Mouse (Mus musculus) cerebellum, adult (tissue): ENCODE data around the gene Mvd.

Experiments used
- ATAC-seq: cut with Nextera tagmentation; 2 replicates; pipeline ENCODE4 v1.9.2; 2017; ENCODE audit warnings: mild to moderate bottlenecking, moderate library complexity, mixed read lengths; ENCODE audit not compliant: insufficient number of reproducible peaks, low FRiP score, low TSS enrichment

The Mvd gene

DNA sequence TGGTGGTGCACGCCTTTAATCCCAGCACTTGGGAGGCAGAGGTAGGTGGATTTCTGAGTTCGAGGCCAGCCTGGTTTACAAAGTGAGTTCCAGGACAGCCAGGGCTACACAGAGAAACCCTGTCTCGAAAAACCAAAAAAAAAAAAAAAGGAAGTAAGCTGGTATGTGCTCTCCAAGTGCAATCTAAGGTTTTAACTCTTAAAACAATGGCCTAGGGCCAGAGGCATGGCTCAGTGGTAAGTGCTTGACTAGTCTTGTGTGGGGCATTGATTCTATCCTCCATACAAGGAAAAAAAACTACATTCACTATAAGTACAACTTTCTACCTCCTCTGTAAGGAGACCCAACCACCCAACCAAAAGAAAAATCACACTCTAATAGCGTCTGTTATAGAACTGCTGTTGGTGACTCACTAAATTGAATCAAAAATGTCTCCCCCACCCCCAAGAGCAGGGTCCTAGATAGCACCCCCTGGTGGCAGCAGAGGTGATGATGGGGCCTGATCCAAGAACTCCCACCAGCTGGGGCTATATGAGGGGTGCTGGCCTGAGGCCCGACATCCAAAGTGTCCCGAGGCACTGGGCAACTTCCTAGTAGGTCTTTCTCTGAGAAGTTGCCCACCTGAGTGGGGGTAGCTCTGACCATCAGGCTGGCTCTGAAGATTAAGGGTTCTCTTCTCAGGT lies 16.1 kb upstream of the Mvd start:
- no peak for ATAC-seq

DNA sequence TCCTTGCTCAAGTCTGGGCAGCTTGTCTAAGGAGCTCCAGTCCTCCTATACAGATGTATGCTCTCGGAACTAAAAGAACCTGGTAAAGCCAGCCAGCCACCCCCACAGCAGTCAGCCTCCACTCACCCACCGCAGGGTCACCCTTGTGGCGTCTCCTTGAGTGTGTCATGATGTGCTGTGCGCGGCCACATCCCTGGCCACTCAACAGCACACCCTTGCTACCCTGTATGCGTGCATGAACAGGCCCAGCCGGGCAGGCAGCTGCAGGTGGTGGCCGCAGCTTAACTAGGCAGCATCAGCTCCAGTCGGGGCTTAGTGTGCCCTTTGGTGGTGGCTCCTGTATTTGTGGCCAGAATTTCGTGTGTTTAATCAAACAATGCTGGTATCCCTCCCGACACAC lies 13.9 kb upstream of the Mvd start:
- no peak for ATAC-seq

DNA sequence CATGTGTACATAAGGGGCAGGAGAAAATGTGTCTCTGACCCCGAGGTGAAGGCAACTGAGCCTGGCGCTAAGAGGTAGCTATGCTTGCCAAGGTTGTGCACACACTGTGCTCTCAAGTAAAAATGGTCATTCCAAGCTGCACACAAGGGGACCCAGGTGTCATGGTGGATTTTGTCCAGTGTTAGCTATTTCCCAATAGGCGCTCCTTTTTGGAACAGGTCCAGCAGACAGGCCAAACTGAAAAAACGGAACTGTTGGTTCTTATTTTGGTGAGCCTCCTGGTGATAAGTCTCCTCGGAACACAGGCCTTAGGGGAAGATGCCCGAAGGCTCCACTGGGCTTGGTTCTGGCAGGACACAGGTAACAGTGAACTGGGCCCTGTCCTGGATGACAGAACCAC lies 11.2 kb upstream of the Mvd start:
- ATAC-seq = no peak

DNA sequence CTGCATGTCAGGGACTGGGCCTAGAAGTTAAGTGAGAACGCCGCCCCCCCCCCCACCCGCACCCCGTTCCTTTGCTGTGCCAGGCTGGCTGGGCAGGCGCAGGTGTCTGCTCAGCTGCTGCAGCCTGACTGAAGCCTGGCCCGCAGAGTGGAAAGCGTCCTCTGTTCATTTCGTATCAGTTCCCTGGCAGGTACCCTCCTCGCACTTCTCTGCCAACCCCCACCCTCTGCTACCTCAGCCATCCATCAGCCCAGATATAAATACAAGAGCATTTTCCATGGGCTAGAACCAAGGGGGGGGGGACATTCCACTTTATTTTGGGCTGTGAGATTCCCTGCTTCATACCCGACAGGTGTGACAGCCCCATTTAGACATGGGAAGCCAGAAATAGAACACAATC lies 8.9 kb upstream of the Mvd start:
- no peak for ATAC-seq

DNA sequence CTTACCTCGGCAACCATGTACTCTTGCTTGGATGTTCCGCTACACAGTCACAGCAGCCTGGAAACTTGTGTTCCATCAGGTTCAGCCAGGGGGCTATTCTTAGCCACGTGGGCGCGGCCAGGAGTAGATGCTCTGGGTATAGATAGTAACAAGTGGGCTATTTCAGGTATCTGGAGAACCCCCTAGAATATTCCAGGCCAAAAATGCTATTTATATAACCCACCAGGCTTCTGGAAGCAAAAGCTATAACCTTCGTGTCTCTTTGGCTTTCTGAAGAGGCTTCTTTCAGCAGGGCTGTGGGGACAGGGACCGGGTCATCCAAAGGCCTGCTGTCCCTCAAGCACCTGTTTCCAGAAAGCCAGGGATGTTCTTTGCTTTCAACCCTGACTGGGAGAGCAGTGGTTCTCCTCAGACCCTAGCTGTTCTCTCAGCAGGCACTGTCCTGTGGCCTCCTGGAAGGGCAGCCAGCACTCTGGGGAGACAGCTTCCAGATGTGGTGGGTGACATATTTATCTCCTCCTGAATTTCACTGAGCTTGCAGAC lies 8.0 kb upstream of the Mvd start:
- ATAC-seq = no peak

DNA sequence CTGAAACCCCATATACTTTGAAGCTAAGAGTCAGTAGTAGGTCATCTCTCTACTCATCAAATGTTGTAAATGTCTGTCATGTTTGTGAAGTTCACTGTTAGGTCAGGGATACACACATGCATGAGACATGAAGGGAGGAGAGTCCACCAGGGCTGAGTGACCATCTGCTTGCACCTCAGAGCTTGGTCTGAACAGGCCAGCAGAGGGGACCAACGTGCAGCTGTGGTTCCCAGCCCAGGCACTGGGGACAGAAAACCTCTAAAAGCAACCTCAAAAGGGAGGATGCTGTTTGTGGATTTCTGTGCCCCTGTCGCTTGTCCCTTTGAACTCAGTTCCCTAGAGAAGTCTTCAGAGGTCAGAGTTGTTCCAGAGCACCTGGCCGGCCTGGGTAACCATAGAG lies 2.0 kb upstream of the Mvd start:
- ATAC-seq = no peak

DNA sequence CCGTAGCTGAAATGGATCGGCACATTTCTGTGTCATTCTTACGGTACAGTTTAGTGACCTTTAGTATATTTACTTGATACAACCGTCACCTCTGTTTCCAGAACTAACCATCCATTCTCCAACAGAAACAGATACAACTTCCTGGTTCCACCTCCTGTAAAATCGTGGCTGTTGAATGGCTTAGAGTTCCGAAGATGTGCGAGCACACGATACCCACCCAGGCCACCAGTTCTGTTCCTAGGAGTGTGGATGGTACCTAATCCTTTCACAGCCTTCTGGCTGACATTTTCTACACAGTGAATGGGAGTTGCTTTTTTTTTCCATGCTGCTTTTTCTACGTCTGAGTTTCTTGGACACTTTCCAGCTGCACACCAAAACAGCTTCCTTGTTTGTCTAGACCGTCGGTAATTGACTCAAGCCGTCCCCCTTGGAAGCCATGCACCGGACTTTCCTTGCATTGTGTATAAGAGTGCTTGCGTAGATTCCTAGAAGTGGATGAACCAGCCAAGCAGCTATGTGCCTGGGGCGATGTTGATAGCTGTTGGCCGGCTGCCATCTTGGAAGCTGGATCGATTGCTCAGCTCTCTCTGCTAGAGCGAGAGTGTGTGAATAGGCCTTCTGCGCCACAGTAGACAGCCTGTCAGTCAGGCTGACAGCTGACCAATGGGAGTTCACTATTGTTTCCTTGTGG lies 981 bp upstream of the Mvd start:
- ATAC-seq = no peak

DNA sequence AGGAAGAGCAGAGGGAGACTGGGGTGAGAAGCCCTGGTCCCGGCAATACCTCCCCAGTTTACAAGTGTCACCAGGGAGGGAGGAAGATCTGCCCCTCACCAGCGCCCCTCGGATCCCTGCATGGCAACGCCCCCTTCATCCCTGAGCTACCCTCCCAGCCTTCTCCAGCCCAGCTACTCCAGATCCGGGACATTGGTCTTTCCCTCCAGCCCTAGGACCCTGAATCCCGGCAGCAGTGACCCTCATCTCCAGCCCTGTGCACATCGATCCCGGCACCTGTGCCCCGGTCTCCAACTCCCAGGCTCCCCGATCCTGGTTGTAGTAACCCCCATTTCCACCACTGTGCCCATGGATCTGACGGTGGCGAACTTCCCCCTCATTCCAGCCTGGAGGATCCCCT lies 441 bp downstream of the Mvd start:
- no peak for ATAC-seq

DNA sequence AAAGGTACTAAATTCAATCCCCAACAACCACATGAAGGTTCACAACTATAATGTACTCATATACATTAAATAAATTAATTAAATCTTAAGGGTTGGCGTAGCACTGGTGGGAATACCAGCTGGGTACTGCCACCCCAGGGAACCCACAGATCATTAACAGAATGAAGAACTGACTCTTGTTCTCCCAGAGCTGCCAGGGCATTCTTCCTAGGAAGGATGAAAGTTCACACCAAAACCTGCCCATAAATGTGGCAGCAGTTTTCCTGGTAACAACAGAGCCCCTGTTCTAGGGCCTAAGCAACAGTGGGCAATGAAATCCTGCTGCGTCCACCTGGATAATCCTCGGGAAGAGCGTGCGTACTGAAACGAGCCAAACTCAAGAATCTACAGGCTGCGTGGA lies 866 bp downstream of the Mvd start:
- ATAC-seq = no peak

DNA sequence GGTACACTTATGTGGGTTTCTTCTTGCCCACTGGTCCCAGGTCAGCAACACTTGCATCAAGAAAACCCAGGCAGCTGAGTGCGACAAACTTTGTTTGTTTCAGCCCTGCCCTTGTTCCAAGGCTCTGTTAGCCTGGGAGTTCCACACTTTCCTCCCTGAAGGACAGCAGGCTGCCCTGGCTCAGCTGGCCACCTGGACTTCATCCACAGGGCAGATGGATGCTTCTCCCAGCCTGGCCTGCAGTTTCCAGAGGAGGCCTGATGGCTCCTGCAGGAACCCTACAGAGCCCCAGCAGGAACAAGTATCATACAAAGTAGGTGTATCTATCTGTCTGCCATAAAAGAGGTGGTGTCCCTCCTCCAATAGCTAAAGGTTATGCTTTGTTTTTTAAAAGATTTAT lies 1.9 kb downstream of the Mvd start:
- no peak for ATAC-seq

DNA sequence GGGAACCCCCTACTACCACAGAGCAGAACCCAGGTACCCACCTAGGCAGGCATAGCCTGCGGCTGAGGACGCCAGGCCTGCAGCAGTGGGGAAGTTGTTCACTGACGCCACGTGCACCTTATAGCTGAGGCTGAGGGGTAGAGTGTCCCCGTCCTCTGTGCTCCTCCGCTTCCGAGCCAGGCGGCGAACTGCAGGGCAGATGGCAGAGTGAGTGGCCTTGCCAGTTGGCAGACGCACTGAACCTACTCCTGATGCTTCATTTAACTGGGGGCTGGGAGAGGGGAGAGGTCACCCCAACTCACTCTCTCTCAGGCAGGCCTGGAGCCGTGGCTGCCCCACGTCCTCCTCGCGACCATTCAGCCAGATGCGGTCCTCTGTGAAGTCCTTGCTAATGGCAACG lies 3.9 kb downstream of the Mvd start:
- no peak for ATAC-seq

DNA sequence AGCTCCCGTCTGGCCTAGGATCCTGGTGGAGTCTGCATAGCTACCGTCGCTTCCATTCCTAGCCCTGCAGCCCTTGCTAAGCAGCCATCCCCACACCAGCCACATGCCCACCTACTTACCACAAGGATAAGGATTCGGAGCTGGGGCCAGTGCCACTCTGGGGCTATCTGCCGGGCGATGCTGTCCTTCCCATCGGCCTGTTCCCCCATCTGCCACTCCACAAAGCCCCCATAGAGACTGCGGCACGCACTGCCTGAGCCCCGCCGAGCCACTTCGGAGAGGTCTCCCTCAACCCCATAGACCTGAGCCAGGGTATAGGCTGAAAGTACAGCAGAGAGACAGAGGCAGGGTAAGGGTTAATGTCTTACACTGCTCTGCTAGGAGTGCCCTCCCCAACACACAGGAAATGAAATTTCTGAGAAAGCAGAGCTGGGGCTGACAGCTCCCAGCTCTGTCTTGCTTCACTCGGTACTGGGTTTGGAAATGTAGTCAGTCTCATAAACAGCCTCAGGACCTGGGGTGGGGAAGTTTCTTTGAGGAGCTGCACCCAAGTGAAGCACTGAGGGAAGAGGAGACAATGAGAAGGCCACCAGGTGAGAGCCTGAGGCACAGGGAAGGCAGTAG lies 5.4 kb downstream of the Mvd start:
- no peak for ATAC-seq

DNA sequence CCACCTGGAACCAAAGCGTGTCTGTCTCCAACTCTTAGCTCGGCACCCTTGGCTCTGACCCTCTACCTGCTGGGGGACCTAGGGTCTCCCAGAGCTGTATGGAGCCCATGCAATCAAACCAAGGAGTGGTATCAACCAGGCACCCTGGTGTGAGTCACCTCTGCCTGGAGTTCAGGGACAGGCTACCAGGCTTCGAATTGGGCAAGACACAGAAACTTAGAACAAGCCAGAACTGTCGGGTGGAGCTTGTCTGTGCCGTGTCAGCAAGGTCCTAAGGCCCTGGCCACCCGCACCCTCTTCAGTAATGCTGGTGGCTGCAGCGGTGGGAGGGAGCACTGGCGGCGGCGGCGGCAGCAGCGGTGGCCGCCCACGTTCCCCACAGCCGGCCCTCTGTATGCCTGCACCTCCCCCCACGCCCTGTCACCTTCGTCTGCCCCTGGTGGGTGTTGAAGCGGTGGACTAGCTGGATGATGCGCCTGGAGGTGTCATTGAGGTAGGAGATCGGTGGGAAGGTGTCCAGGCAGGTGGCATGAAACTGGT lies 6.6 kb downstream of the Mvd start:
- ATAC-seq = no peak

DNA sequence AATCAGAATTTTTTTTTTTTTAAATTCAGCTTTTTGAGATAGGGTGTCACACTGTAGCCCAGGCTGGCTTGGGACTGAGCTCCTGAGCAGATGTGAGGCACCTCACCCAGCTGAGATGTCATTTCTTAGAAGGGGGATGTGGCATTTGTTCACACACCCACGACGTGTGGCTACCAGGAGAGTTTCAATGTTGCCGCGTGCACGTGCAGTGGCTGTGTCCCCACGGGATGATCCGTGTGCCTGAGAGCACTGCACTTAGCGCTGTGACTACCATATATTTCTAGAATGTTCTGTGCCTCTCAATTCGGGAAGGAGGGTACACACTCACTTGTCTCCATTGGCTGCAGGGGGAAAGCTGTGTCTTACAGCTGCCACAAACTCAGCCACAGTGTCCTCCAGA lies 7.1 kb downstream of the Mvd start:
- ATAC-seq = no peak

DNA sequence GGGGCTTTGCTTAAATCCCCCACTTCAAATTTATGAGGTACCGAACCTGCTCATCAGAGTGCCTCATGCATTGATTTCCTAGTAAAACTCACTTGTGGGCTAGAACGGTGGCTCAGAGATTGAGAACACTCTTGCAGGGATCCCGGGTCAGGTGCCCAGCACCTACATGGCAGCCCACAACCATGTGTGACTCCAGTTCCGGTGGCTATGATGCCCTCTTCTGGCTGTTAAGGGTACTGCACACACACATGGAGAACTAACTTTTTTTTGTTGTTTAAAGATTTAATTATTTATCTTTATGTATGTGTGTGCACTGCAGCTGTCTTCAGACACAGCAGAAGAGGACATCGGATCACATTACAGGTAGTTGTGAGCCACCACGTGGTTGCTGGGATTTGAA lies 7.8 kb downstream of the Mvd start:
- ATAC-seq = no peak

DNA sequence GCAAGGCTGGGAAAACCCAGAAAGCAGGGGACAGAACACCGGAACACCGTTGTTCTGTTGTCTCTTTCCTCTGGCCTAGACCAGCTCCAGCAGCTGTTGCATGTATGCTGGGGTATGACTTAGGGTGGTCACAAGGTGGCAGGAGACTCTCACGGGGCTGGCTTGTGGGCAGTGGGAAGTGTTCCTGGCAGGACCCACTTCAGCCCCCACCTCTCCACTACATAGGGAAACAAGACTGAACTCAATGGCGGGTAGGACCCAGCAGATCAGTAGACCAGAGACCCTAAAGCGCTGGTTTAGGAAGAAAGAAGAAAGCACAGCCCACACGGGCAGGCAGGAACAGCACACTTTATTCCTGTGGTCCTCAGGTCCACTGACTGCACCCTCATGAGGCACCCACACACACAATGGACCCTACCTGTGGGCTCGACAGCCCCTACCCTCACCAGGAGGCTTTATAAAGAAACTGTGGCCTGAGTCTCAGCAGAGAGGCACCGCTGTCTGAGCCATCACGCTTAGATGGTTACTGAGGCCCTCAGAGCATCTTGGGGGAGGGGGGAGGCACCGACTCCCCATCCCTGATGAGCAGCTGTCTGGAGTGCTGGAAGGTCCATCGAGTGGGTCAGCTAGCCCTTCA lies 9.8 kb downstream of the Mvd start:
- no peak for ATAC-seq

DNA sequence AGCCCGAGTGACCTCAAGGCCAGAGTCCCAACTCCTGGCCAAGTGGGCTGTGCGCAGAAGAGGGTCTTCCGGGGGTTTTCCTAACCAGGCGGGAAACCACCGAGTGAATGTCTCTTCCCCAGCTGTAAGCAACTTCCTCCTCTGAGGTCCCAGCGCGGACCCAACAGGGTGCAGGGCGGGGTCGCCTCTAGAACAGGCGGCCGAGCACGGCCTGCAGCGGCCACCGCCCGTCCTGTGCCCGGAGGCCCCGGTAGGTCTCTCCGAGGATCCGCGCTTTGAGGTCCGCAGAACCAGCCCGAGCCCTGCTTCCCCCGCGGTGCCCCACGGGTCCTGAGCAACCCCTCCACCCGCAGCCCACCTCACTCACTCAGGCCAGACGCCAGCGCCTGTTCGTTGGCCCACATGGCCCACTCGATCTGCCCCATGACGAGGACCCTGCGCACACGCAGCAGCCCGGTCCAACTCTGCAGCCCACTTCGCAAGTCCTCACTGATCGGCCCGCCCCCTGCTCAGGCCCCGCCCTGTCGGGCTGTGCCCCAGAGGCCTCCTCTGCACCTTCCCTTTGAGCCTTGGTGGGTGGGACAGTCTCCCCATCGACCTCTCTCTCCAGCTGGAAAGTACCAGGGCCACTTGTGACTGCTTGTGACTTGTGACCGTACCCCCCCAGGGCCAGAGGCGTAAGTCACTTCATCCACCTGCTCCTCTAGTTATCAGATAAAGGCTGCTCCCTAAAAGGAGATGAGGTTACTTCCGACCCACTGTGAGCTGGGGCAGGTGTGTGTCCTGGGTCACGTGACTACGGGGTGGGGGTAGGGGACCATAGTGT lies 10.6 kb downstream of the Mvd start, which contains the start of gene Cyba:
Gene Cyba, minus strand, starts transcription at position 488 of the 826 bp plus-strand sequence.
- no peak for ATAC-seq

DNA sequence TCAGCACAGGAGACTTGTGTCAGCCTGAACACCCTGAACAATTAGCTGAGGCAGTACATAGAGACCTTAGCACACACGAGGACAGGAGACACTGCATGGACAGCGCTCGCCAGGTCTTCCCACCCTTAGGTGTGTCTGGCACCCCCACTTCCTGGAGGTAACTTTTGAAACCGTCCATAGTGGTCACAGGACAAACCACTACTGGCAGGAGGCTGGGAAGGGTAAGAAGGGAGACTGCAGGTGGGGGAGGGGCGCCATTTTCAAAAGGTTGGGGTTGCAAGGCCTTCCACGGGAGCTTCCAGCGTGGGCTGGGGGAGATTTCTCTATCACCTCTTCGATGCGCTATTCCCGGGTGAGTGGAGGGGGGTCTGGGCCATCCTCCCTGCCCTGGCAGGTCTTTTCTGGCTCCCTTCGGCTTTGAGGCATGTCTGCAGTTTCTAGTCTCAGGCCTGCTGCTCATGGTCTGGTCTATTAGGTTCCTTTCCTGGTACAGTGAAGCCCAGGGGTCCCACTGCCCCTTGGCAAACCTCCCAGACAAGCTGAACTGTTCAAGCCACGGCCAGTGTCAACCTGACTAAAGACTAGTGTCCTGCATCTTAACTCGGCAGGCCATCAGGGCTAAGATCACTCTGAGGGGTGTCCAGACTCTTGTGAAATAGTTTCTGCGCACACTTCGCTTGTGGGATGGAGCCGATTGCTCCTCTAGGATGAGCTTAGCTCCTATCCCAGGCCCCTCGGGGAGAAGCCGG lies 11.4 kb downstream of the Mvd start:
- no peak for ATAC-seq

DNA sequence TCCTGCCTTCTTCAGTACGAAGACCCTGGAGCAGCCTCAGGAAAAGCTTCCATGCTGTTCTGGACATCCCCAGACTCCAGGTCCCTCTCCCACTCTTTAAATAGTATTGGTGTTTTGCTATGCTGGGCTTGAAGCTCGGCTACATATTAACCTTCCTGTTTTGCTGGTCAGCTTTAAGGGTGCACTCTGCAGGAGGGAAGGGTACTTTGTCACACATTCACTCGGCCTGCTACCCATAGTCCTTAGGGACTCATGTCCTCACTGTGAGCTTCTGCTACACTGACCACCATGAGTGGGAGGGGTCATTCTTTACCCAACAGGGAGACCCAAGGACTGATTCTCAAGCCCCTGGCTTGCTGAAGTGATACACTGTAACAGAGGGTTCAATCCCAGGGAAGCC lies 12.6 kb downstream of the Mvd start:
- ATAC-seq = no peak
